In genomic region chr2:3713212-3713681, GRCm38 (mm10) we compare ENCODE assay signal across 8 mouse cellular contexts.
DNase-seq lines count a peak whose midpoint lies in the region; TF ChIP-seq lines count a peak whose summit lies in the region.

No protein-coding gene starts in this region.

- H3K36me3 ChIP-seq in macrophage (ENCODE audit: inconsistent target) = no peaks in the 10 kb centered on the region

- WGBS in macrophage (ENCODE audit: missing documents) = 0% methylated on average over 40 of the region's 41 CpGs

- H3K79me2 ChIP-seq in macrophage (ENCODE audit: inconsistent target) = peaks cover 45% of the 10 kb centered on the region

- intact Hi-C loops in left cerebral cortex, adult 2 months (cut with DNase I) = no loop called here

- peak overlapping the region; percentile 28; the same call in 1 of the 2 replicates for H3K27ac ChIP-seq in left cerebral cortex, adult 2 months
- H3K27ac ChIP-seq in macrophage = no peak overlapping the region

- peak; percentile 17 for TF ChIP-seq CTCF in left cerebral cortex, adult 2 months (IDR thresholded peaks at IDR 0.05)

- peak overlapping the region; percentile 73 for H3K4me3 ChIP-seq in left cerebral cortex, adult 2 months
- peak overlapping the region; percentile 42; the same call in 1 of the 2 replicates for H3K4me3 ChIP-seq in macrophage (ENCODE audit: inconsistent target)

- peak; percentile 92 for DNase-seq in adipocyte (ENCODE audit: low spot score)
- DNase-seq in embryo, embryonic 10 days (ENCODE audit: low spot score) = peak; percentile 94
- DNase-seq in gastrocnemius, adult 8-10 months (ENCODE audit: low spot score in 2 of 2) = peak; percentile 88 to 89
- DNase-seq in hindlimb bud, embryonic 11.5 days (ENCODE audit: extremely low spot score, low read depth, low spot score) = peak; percentile 53
- peak; percentile 83 to 86 for DNase-seq in left cerebral cortex, adult 2 months (ENCODE audit: extremely low spot score in 1 of 2, low spot score in 2 of 2)
- peak; percentile 92 for DNase-seq in retina, postnatal 7 days (ENCODE audit: low read depth, low spot score)
- DNase-seq in urinary bladder, adult 18-20 months (ENCODE audit: low spot score in 2 of 2) = peak; percentile 92 to 95
